In genomic region chr2:30875621-30876432, GRCm38 (mm10) we compare ENCODE assay signal across 12 mouse cellular contexts. TPM values are rescaled to one million over a fixed set of nuclear protein-coding genes. Genes with fewer than 3 reads are reported as not detected.
DNase-seq lines count a peak whose midpoint lies in the region; ATAC-seq lines count a peak whose summit lies in the region.
"Had no signal": no experiment of that assay in that cellular context is flagged by ENCODE, and none has a peak within 500 bp of the region (broad histone marks: within the 10 kb centered on the region; RNA-seq: fewer than 3 reads in every experiment).

No protein-coding gene starts in this region.

- no peaks in the 10 kb centered on the region for H3K27me3 ChIP-seq in forebrain, embryonic 15.5 days
- H3K27me3 ChIP-seq in forebrain, embryonic 12.5 days, result no peaks in the 10 kb centered on the region
- no peaks in the 10 kb centered on the region for H3K27me3 ChIP-seq in embryonic facial prominence, embryonic 15.5 days
- H3K27me3 ChIP-seq in limb, embryonic 13.5 days, result no peaks in the 10 kb centered on the region
- H3K27me3 ChIP-seq: midbrain, embryonic 15.5 days had no signal

- no peaks in the 10 kb centered on the region for H3K9me3 ChIP-seq in forebrain, embryonic 15.5 days
- no peaks in the 10 kb centered on the region for H3K9me3 ChIP-seq in forebrain, embryonic 12.5 days
- no peaks in the 10 kb centered on the region for H3K9me3 ChIP-seq in embryonic facial prominence, embryonic 15.5 days (replicated peaks)
- no peaks in the 10 kb centered on the region for H3K9me3 ChIP-seq in limb, embryonic 13.5 days
- H3K9me3 ChIP-seq: midbrain, embryonic 15.5 days had no signal

- no peak overlapping the region for H3K4me3 ChIP-seq in forebrain, embryonic 15.5 days
- no peak overlapping the region for H3K4me3 ChIP-seq in forebrain, embryonic 12.5 days (replicated peaks)
- H3K4me3 ChIP-seq in embryonic facial prominence, embryonic 15.5 days (replicated peaks), result no peak overlapping the region
- no peak overlapping the region for H3K4me3 ChIP-seq in limb, embryonic 13.5 days
- H3K4me3 ChIP-seq: midbrain, embryonic 15.5 days had no signal

- no peak overlapping the region for H3K4me2 ChIP-seq in forebrain, embryonic 15.5 days (replicated peaks)
- no peak overlapping the region for H3K4me2 ChIP-seq in forebrain, embryonic 12.5 days
- H3K4me2 ChIP-seq in embryonic facial prominence, embryonic 15.5 days (replicated peaks), result no peak overlapping the region
- H3K4me2 ChIP-seq in limb, embryonic 13.5 days (replicated peaks), result peak overlapping the region; percentile 34; the same call in 1 of the 2 replicates
- H3K4me2 ChIP-seq: midbrain, embryonic 15.5 days had no signal

- H3K4me1 ChIP-seq in forebrain, embryonic 15.5 days, result peaks cover 14% of the 10 kb centered on the region; the same call in 1 of the 2 replicates
- peaks cover 22% of the 10 kb centered on the region; the same call in 1 of the 2 replicates for H3K4me1 ChIP-seq in forebrain, embryonic 12.5 days
- H3K4me1 ChIP-seq in embryonic facial prominence, embryonic 15.5 days, result peaks cover 56% of the 10 kb centered on the region
- H3K4me1 ChIP-seq in limb, embryonic 13.5 days, result peaks cover 56% of the 10 kb centered on the region
- H3K4me1 ChIP-seq: midbrain, embryonic 15.5 days had no signal

- no peaks in the 10 kb centered on the region for H3K36me3 ChIP-seq in forebrain, embryonic 15.5 days
- no peaks in the 10 kb centered on the region for H3K36me3 ChIP-seq in forebrain, embryonic 12.5 days (replicated peaks)
- H3K36me3 ChIP-seq in embryonic facial prominence, embryonic 15.5 days, result peaks cover 22% of the 10 kb centered on the region
- peaks cover 27% of the 10 kb centered on the region for H3K36me3 ChIP-seq in limb, embryonic 13.5 days
- H3K36me3 ChIP-seq: midbrain, embryonic 15.5 days had no signal

- DNase-seq in lung, postnatal 10 days, result peak; percentile 32
- no peak for DNase-seq in lung, postnatal 36 days
- no peak for DNase-seq in thymus, postnatal 4 days
- DNase-seq in right cerebral cortex, adult 18-20 months, result no peak
- DNase-seq: cerebellum, postnatal 25 days; kidney, adult 11 months; lung, adult 2 months had no signal

- ATAC-seq in forebrain, embryonic 15.5 days (replicated peaks), result no peak
- no peak for ATAC-seq in forebrain, embryonic 12.5 days (ENCODE audit: low FRiP score)
- no peak for ATAC-seq in embryonic facial prominence, embryonic 15.5 days (ENCODE audit: insufficient number of reproducible peaks, low FRiP score, low TSS enrichment, low read depth)
- ATAC-seq in limb, embryonic 13.5 days (ENCODE audit: low FRiP score, low read depth), result peak; percentile 17; the same call in 1 of the 2 replicates
- ATAC-seq: midbrain, embryonic 15.5 days had no signal

- peak overlapping the region; percentile 50; the same call in 1 of the 2 replicates for H3K27ac ChIP-seq in forebrain, embryonic 15.5 days (replicated peaks)
- no peak overlapping the region for H3K27ac ChIP-seq in forebrain, embryonic 12.5 days
- peak overlapping the region; percentile 83 for H3K27ac ChIP-seq in embryonic facial prominence, embryonic 15.5 days (replicated peaks)
- H3K27ac ChIP-seq in limb, embryonic 13.5 days, result peak overlapping the region; percentile 80
- H3K27ac ChIP-seq: midbrain, embryonic 15.5 days had no signal

- WGBS in forebrain, embryonic 15.5 days, result 51% methylated on average over 11 of the region's 11 CpGs
- 52% methylated on average over 11 of the region's 11 CpGs for WGBS in forebrain, embryonic 12.5 days
- WGBS in embryonic facial prominence, embryonic 15.5 days, result 35% methylated on average over 11 of the region's 11 CpGs
- WGBS in limb, embryonic 13.5 days, result 41% methylated on average over 11 of the region's 11 CpGs

- H3K9ac ChIP-seq in forebrain, embryonic 15.5 days (replicated peaks), result no peak overlapping the region
- no peak overlapping the region for H3K9ac ChIP-seq in forebrain, embryonic 12.5 days
- no peak overlapping the region for H3K9ac ChIP-seq in embryonic facial prominence, embryonic 15.5 days
- no peak overlapping the region for H3K9ac ChIP-seq in limb, embryonic 13.5 days
- H3K9ac ChIP-seq: midbrain, embryonic 15.5 days had no signal

RNA-seq across cellular contexts. Expression of gene Prrx2, which starts 41.1 kb away (rescaled TPM):
- 1.6 and 3.1 TPM in 2 replicates for polyA plus RNA-seq in forebrain, embryonic 15.5 days (2015; fragmentation: Nextera tagmentation; extraction: Ambion mirVana)
- 16.0 and 19.8 TPM in 2 replicates for polyA plus RNA-seq in forebrain, embryonic 12.5 days (2016; fragmentation: Nextera tagmentation; extraction: Ambion mirVana)
- polyA plus RNA-seq in embryonic facial prominence, embryonic 15.5 days (2015; fragmentation: Nextera tagmentation; extraction: Ambion mirVana), result 77.3 and 88.8 TPM in 2 replicates
- polyA plus RNA-seq in limb, embryonic 13.5 days (2015; fragmentation: Nextera tagmentation; extraction: Ambion mirVana), result 93.6 and 102 TPM in 2 replicates

RNA-seq across cellular contexts. Expression of gene Asb6, which starts 45.7 kb away (rescaled TPM):
- 43.3 and 45.3 TPM in 2 replicates for polyA plus RNA-seq in forebrain, embryonic 15.5 days (2015; fragmentation: Nextera tagmentation; extraction: Ambion mirVana)
- 36.4 and 39.4 TPM in 2 replicates for polyA plus RNA-seq in forebrain, embryonic 12.5 days (2016; fragmentation: Nextera tagmentation; extraction: Ambion mirVana)
- polyA plus RNA-seq in embryonic facial prominence, embryonic 15.5 days (2015; fragmentation: Nextera tagmentation; extraction: Ambion mirVana), result 37.8 and 37.9 TPM in 2 replicates
- 38.7 and 39.2 TPM in 2 replicates for polyA plus RNA-seq in limb, embryonic 13.5 days (2015; fragmentation: Nextera tagmentation; extraction: Ambion mirVana)

RNA-seq across cellular contexts. Expression of gene Ptges, which starts 53.8 kb away (rescaled TPM):
- polyA plus RNA-seq in forebrain, embryonic 15.5 days (2015; fragmentation: Nextera tagmentation; extraction: Ambion mirVana), result 2.2 and 2.7 TPM in 2 replicates
- polyA plus RNA-seq in forebrain, embryonic 12.5 days (2016; fragmentation: Nextera tagmentation; extraction: Ambion mirVana), result 2.5 and 2.7 TPM in 2 replicates
- 27.0 and 32.4 TPM in 2 replicates for polyA plus RNA-seq in embryonic facial prominence, embryonic 15.5 days (2015; fragmentation: Nextera tagmentation; extraction: Ambion mirVana)
- 14.1 and 16.4 TPM in 2 replicates for polyA plus RNA-seq in limb, embryonic 13.5 days (2015; fragmentation: Nextera tagmentation; extraction: Ambion mirVana)
